Mouse (Mus musculus): ENCODE measurements around the gene Brsk1. TPM values are rescaled to one million over a fixed set of nuclear protein-coding genes. Genes with fewer than 3 reads are reported as not detected.
A peak's percentile ranks its signal among the peaks of the same experiment; 100 is the strongest.

Brsk1 gene
- polyA plus RNA-seq, 1 experiment: 4.9 TPM

DNA sequence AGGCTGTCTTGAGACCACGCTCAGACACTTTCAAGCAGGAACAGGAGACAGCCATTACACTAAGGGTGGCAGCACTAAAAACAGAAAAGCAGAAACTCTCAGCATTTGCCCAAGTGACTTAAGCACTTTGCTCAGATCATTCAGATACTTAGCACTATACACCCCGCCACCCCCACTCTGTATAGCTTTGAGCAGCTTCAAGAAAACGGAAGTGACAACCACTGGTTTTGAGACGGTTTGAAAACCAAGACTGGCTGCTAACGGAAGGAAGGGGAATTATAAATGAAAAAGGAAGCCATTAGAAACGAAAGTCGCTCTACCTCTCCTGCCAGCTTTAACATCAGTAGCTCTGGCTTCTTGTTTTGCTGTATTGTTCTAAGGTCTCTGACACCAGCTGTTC lies 36.6 kb upstream of the Brsk1 start:
- Histone ChIP-seq H3K4me1 (ENCODE audit: control insufficient read depth, insufficient read depth, low read length) (peaks cover 28% of the 10 kb centered on the region), H3K4me3 (replicated peaks; ENCODE audit: extremely low read depth, low read depth, low read length) (no peak overlapping the region)
- no peak for DNase-seq
- TF ChIP-seq CTCF (IDR thresholded peaks at IDR 0.05; ENCODE audit: insufficient read depth, low read length) (no peak), POLR2A (IDR thresholded peaks at IDR 0.05; ENCODE audit: borderline replicate concordance, extremely low read depth, low read depth, low read length) (no peak)
- WGBS: 44% methylated on average over 7 of the region's 7 CpGs

DNA sequence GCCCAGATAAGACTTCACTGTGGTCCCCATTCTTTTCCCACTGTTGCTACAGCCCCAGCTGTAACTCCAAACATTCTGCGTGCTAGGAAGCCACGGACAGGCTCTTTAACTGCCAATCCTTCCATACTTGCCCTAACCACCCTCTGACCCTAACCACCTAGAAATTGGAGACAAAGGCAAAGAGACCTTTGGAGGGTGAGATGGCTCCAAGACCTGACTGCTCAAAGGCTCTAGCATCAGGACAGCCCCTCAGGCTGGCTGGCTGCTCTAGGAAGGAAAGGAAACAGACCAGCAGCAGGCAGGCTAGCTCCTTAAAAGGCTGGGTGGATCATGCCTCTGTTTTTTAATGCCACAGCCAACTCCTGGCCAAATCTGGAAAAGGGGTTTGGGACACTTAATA lies 36.2 kb upstream of the Brsk1 start:
- 58% methylated on average over 2 of the region's 2 CpGs for WGBS
- Histone ChIP-seq H3K4me3 (replicated peaks; ENCODE audit: extremely low read depth, low read depth, low read length) (no peak overlapping the region), H3K4me1 (ENCODE audit: control insufficient read depth, insufficient read depth, low read length) (peaks cover 28% of the 10 kb centered on the region)
- no peak for TF ChIP-seq CTCF (IDR thresholded peaks at IDR 0.05; ENCODE audit: insufficient read depth, low read length)
- no peak for TF ChIP-seq POLR2A (IDR thresholded peaks at IDR 0.05; ENCODE audit: borderline replicate concordance, extremely low read depth, low read depth, low read length)
- no peak for DNase-seq

DNA sequence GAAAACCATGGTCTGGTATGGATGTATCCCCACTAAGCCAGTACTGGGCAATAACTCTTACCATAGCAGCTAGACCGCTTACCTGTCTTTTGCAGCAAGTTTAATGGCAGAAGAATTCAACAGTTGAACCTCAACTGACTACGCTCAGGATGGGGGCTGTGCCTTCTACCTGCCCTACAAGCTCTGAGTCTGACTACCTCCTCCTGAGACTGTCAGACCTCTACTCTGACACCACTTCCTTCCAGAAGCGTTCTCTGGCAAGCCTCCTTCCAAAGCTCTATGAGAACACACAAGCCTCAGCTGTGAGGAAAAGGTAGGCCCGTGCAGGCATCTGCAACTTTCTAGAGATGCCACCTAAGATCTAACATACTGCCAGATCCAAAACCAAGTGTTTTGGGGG lies 35.0 kb upstream of the Brsk1 start:
- 60% methylated on average over 4 of the region's 4 CpGs for WGBS
- no peak for DNase-seq
- H3K4me3 ChIP-seq (replicated peaks; ENCODE audit: extremely low read depth, low read depth, low read length): no peak overlapping the region
- TF ChIP-seq POLR2A (IDR thresholded peaks at IDR 0.05; ENCODE audit: borderline replicate concordance, extremely low read depth, low read depth, low read length) (no peak), CTCF (IDR thresholded peaks at IDR 0.05; ENCODE audit: insufficient read depth, low read length) (no peak)
- H3K4me1 ChIP-seq (ENCODE audit: control insufficient read depth, insufficient read depth, low read length): peaks cover 28% of the 10 kb centered on the region

DNA sequence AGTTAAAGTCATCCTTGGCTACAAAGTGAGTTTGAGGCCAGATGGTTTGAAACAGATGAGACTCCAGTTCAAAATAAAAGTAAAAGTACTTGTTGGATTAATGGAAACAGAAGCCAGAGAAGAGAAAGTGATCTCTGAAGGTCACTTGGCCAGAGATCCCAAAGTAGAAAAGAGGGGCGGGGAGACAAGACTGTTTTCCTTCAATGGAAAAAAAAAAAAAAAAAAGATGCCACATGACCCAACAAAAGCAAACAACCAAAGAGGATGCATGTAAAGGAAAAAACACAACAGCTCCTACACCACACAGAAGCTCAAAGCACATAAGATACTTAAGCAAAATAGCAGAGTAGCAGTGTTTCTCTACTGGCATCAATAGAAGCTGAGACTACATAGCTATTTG lies 34.5 kb upstream of the Brsk1 start:
- DNase-seq: no peak
- Histone ChIP-seq H3K4me1 (ENCODE audit: control insufficient read depth, insufficient read depth, low read length) (peaks cover 28% of the 10 kb centered on the region), H3K4me3 (replicated peaks; ENCODE audit: extremely low read depth, low read depth, low read length) (no peak overlapping the region)
- 26% methylated on average over 1 of the region's 1 CpGs for WGBS
- TF ChIP-seq CTCF (IDR thresholded peaks at IDR 0.05; ENCODE audit: insufficient read depth, low read length) (no peak), POLR2A (IDR thresholded peaks at IDR 0.05; ENCODE audit: borderline replicate concordance, extremely low read depth, low read depth, low read length) (no peak)

DNA sequence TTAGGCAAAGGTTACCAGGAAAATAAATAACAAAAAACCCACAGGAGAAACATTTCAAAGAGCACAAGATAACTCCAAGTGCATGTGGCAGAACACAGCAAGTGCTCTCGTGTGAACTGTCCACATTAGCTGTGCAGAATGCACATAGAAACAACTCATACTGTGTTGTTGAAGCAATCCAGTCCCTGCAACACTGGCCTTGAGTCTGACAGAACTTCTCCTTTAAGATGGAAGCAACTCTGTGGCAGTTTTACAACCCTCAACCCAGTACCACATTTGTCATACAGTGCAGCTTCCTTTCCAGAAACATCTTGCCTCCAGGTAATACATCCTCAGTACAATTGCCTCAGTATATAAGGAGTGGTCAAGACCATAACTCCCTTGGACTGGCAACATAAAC lies 33.6 kb upstream of the Brsk1 start:
- Histone ChIP-seq H3K4me1 (ENCODE audit: control insufficient read depth, insufficient read depth, low read length) (peaks cover 28% of the 10 kb centered on the region), H3K4me3 (replicated peaks; ENCODE audit: extremely low read depth, low read depth, low read length) (no peak overlapping the region)
- no peak for TF ChIP-seq CTCF (IDR thresholded peaks at IDR 0.05; ENCODE audit: insufficient read depth, low read length)
- no peak for TF ChIP-seq POLR2A (IDR thresholded peaks at IDR 0.05; ENCODE audit: borderline replicate concordance, extremely low read depth, low read depth, low read length)
- WGBS: 13% methylated on average over 1 of the region's 1 CpGs
- DNase-seq: no peak

GRCm38 (mm10) chr7:4657521-4658127 lies 32.8 kb upstream of the Brsk1 start:
- TF ChIP-seq CTCF (IDR thresholded peaks at IDR 0.05; ENCODE audit: insufficient read depth, low read length) (no peak), POLR2A (IDR thresholded peaks at IDR 0.05; ENCODE audit: borderline replicate concordance, extremely low read depth, low read depth, low read length) (no peak)

DNA sequence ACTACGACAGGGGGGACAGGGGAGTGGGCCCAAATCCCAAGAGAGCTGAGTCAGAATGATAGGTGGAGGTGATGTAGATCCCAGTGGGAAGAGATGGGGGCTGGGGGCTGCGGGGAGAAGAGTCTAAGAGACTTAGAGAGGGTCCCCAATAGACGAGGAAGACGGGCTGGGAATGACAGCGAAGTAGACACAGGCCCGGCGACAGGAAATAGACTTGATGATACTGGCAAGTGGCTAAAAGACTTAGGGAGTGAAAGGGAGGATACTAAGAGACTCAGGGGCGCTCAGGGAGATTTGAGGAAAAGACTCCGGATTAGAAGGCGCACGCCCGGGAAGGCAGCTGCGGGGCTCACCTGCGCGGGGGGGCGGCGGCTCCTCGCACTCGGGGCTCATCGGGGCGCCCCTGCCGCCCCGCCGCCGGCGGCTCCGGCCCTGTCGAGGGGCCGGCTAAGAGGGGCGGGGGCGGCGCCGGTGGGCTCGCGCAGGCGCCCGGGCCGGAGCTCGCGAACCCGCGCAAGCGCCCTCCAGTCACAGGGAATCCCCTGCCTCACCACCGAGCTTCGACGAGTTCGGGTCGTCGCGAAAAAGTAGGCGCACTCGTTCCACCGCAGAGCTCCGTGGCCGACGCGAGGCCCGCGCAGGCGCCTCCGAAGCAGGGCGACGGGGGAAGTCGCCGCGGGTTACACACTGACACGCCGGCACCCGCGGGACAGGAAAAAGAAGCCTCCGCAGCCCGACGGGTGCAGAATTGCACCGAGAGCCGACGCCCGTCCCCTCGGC lies 32.1 kb upstream of the Brsk1 start:
- peak; percentile 28 for DNase-seq
- Histone ChIP-seq H3K4me3 (replicated peaks; ENCODE audit: extremely low read depth, low read depth, low read length) (peak overlapping the region; percentile 86), H3K4me1 (ENCODE audit: control insufficient read depth, insufficient read depth, low read length) (peaks cover 20% of the 10 kb centered on the region)
- 2% methylated on average over 77 of the region's 78 CpGs for WGBS
- TF ChIP-seq CTCF (IDR thresholded peaks at IDR 0.05; ENCODE audit: insufficient read depth, low read length) (no peak), POLR2A (IDR thresholded peaks at IDR 0.05; ENCODE audit: borderline replicate concordance, extremely low read depth, low read depth, low read length) (no peak)

More at GRCm38 (mm10) chr7:4657521-4658127, 32.8 kb upstream of the Brsk1 start:
- peak; percentile 42 for DNase-seq
- Histone ChIP-seq H3K4me3 (replicated peaks; ENCODE audit: extremely low read depth, low read depth, low read length) (peak overlapping the region; percentile 86), H3K4me1 (ENCODE audit: control insufficient read depth, insufficient read depth, low read length) (peaks cover 21% of the 10 kb centered on the region)
- WGBS: 23% methylated on average over 9 of the region's 9 CpGs

DNA sequence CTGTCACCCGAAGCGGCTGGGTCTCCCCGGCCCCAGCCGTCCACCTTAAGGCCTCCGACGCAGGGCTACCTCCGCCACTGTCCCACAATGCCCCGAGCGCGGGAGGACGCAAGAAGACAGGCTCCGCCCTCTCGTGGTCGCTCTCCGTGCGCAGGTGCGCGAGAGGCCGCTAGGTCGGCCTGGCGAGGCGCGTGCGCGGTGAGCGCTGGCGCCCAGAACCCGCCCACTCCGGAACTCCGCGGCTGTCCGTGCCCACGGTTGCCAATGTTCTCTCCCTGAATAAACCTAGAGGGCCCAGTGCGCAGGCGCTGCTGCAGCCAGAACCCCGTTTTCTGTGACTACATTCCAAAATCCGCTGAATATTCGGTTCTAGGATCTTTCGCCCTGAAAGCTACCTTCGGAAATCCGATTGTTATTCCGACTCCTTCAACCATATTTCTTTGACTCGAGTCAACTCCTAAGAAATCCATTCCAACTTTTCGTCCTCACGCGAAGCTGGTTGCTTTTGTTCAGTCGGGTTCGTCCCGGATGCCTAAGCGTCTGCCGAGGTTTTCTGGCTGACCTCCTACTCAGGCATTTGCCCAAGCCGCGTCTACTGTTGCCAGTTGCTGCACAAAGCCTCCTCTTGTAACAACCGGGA lies 31.4 kb upstream of the Brsk1 start, which contains the start of gene Ppp6r1:
Gene Ppp6r1 (minus strand): TSS at position 108 of the 640 bp plus-strand sequence.
- DNase-seq: peak; percentile 93
- TF ChIP-seq CTCF (IDR thresholded peaks at IDR 0.05; ENCODE audit: insufficient read depth, low read length) (no peak), POLR2A (IDR thresholded peaks at IDR 0.05; ENCODE audit: borderline replicate concordance, extremely low read depth, low read depth, low read length) (peak; percentile 89; the same call in 1 of the 2 replicates)
- Histone ChIP-seq H3K4me3 (replicated peaks; ENCODE audit: extremely low read depth, low read depth, low read length) (peak within 1 kb of the TSS; percentile 86), H3K4me1 (ENCODE audit: control insufficient read depth, insufficient read depth, low read length) (peaks cover 14% of the 10 kb centered on the region)
- under 1% methylated on average over 54 of the region's 54 CpGs for WGBS

- Histone ChIP-seq H3K4me3 (replicated peaks; ENCODE audit: extremely low read depth, low read depth, low read length) (no peak overlapping the region), H3K4me1 (ENCODE audit: control insufficient read depth, insufficient read depth, low read length) (peaks cover 9% of the 10 kb centered on the region)
- DNase-seq: no peak
- no peak for TF ChIP-seq CTCF (IDR thresholded peaks at IDR 0.05; ENCODE audit: insufficient read depth, low read length)
- no peak for TF ChIP-seq POLR2A (IDR thresholded peaks at IDR 0.05; ENCODE audit: borderline replicate concordance, extremely low read depth, low read depth, low read length)
- WGBS: 64% methylated on average over 3 of the region's 3 CpGs
These were observed 30.4 kb upstream of the Brsk1 start for GRCm38 (mm10) chr7:4659911-4660443.

Data from lung, adult 2 months (tissue).